ENCODE assay signal across 30 mouse cellular contexts in genomic region chr6:145573250-145574013, GRCm38 (mm10). TPM values are rescaled to one million over a fixed set of nuclear protein-coding genes. Genes with fewer than 3 reads are reported as not detected.
DNase-seq lines count a peak whose midpoint lies in the region; ATAC-seq and TF ChIP-seq lines count a peak whose summit lies in the region.
"Had no signal": no experiment of that assay in that cellular context is flagged by ENCODE, and none has a peak within 500 bp of the region (broad histone marks: within the 10 kb centered on the region; RNA-seq: fewer than 3 reads in every experiment).

No protein-coding gene starts in this region.

- no peak overlapping the region for H3K4me2 ChIP-seq in hindbrain, postnatal 0 days (ENCODE audit: low read depth, low read length)
- no peak overlapping the region for H3K4me2 ChIP-seq in kidney, embryonic 14.5 days (replicated peaks; ENCODE audit: low read depth, low read length)
- H3K4me2 ChIP-seq: embryonic facial prominence, embryonic 15.5 days; hindbrain, embryonic 13.5 days; lung, embryonic 15.5 days; neural tube, embryonic 13.5 days had no signal

- no peak overlapping the region for H3K27ac ChIP-seq in hindbrain, postnatal 0 days
- no peak overlapping the region for H3K27ac ChIP-seq in hindbrain, embryonic 10.5 days
- H3K27ac ChIP-seq in cerebellum, adult 2 months (ENCODE audit: insufficient read depth, low read length), result peak overlapping the region; percentile 62
- no peak overlapping the region for H3K27ac ChIP-seq in kidney, embryonic 14.5 days (ENCODE audit: low read depth, low read length)
- H3K27ac ChIP-seq: embryonic facial prominence, embryonic 15.5 days; heart, adult 2 months; hindbrain, embryonic 13.5 days; liver, embryonic 14.5 days; lung, embryonic 15.5 days; neural tube, embryonic 13.5 days had no signal

- H3K9me3 ChIP-seq in hindbrain, postnatal 0 days (ENCODE audit: low read length), result no peaks in the 10 kb centered on the region
- no peaks in the 10 kb centered on the region for H3K9me3 ChIP-seq in hindbrain, embryonic 10.5 days
- H3K9me3 ChIP-seq in kidney, embryonic 14.5 days (ENCODE audit: control insufficient read depth, low read length), result no peaks in the 10 kb centered on the region
- H3K9me3 ChIP-seq: embryonic facial prominence, embryonic 15.5 days; hindbrain, embryonic 13.5 days; lung, embryonic 15.5 days; megakaryocyte, embryonic 14.5 days; neural tube, embryonic 13.5 days had no signal

- H3K9ac ChIP-seq in hindbrain, postnatal 0 days (replicated peaks; ENCODE audit: low read length), result no peak overlapping the region
- H3K9ac ChIP-seq in kidney, embryonic 14.5 days (ENCODE audit: low read depth, low read length), result no peak overlapping the region
- H3K9ac ChIP-seq: embryonic facial prominence, embryonic 15.5 days; hindbrain, embryonic 13.5 days; liver, embryonic 14.5 days; lung, embryonic 15.5 days; neural tube, embryonic 13.5 days had no signal

- peaks cover 5% of the 10 kb centered on the region; the same call in 1 of the 2 replicates for H3K4me1 ChIP-seq in hindbrain, postnatal 0 days (ENCODE audit: insufficient read depth, low read length)
- H3K4me1 ChIP-seq in hindbrain, embryonic 10.5 days (replicated peaks), result peaks cover 5% of the 10 kb centered on the region
- H3K4me1 ChIP-seq in cerebellum, adult 2 months (ENCODE audit: control insufficient read depth, insufficient read depth, low read length), result peaks cover 28% of the 10 kb centered on the region
- peaks cover 10% of the 10 kb centered on the region for H3K4me1 ChIP-seq in kidney, embryonic 14.5 days (ENCODE audit: control insufficient read depth, insufficient read depth, low read length)
- H3K4me1 ChIP-seq: megakaryocyte, embryonic 14.5 days had no signal

- 80% methylated on average over 6 of the region's 6 CpGs for WGBS in hindbrain, postnatal 0 days
- WGBS in hindbrain, embryonic 10.5 days, result 86% methylated on average over 6 of the region's 6 CpGs
- WGBS in cerebellum, adult 2 months, result 21% methylated on average over 6 of the region's 6 CpGs
- 88% methylated on average over 6 of the region's 6 CpGs for WGBS in kidney, embryonic 14.5 days

- peak; percentile 48 for DNase-seq in hindbrain, postnatal 0 days (ENCODE audit: low spot score)
- no peak for DNase-seq in hindbrain, embryonic 10.5 days (ENCODE audit: low spot score)
- DNase-seq in brain, adult 2 months (ENCODE audit: low read depth, low spot score), result peak; percentile 94
- DNase-seq in cerebellum, adult 2 months, result peak; percentile 78 to 87
- peak; percentile 77 to 90 for DNase-seq in cerebellum, postnatal 25 days
- no peak for DNase-seq in layer of hippocampus, adult 9-11 months
- no peak for DNase-seq in liver
- DNase-seq: adrenal gland, postnatal 25 days; gastrocnemius, postnatal 14 days; heart, adult 2 months; kidney, adult 2 months; kidney, postnatal 14 days; midbrain, embryonic 14.5 days; thymus, adult 18-20 months; thymus, postnatal 36 days had no signal

- TF ChIP-seq CTCF in hindbrain, postnatal 0 days (IDR thresholded peaks at IDR 0.05; ENCODE audit: low read depth), result no peak
- no peak for TF ChIP-seq CTCF in cerebellum, adult 2 months (IDR thresholded peaks at IDR 0.05; ENCODE audit: borderline replicate concordance, insufficient read depth, low read depth, low read length)

- H3K4me3 ChIP-seq in hindbrain, postnatal 0 days (ENCODE audit: low read length), result no peak overlapping the region
- no peak overlapping the region for H3K4me3 ChIP-seq in hindbrain, embryonic 10.5 days
- H3K4me3 ChIP-seq in cerebellum, adult 2 months (replicated peaks; ENCODE audit: insufficient read depth, low read depth, low read length), result no peak overlapping the region
- H3K4me3 ChIP-seq in kidney, embryonic 14.5 days (ENCODE audit: low read length), result no peak overlapping the region
- H3K4me3 ChIP-seq: embryonic facial prominence, embryonic 15.5 days; heart, adult 2 months; hindbrain, embryonic 13.5 days; lung, embryonic 15.5 days; megakaryocyte, embryonic 14.5 days; myocyte; neural tube, embryonic 13.5 days had no signal

- no peaks in the 10 kb centered on the region for H3K27me3 ChIP-seq in hindbrain, postnatal 0 days (ENCODE audit: insufficient read depth, low read length)
- H3K27me3 ChIP-seq in hindbrain, embryonic 10.5 days (ENCODE audit: insufficient read depth, poor library complexity, severe bottlenecking), result no peaks in the 10 kb centered on the region
- no peaks in the 10 kb centered on the region for H3K27me3 ChIP-seq in cerebellum, adult 2 months (ENCODE audit: control insufficient read depth, insufficient read depth, low read length)
- no peaks in the 10 kb centered on the region for H3K27me3 ChIP-seq in kidney, embryonic 14.5 days (ENCODE audit: control insufficient read depth, insufficient read depth, low read length)
- H3K27me3 ChIP-seq: embryonic facial prominence, embryonic 15.5 days; lung, embryonic 15.5 days; megakaryocyte, embryonic 14.5 days; neural tube, embryonic 13.5 days had no signal

- ATAC-seq in hindbrain, postnatal 0 days, result no peak
- ATAC-seq in kidney, embryonic 14.5 days (ENCODE audit: low FRiP score, low TSS enrichment), result no peak
- ATAC-seq: forebrain, embryonic 16.5 days; inflammation-experienced regulatory T-cells, adult 6 months had no signal

- no peak for TF ChIP-seq POLR2A in cerebellum, adult 2 months (IDR thresholded peaks at IDR 0.05; ENCODE audit: borderline replicate concordance, insufficient read depth, low read length)

- no peaks in the 10 kb centered on the region for H3K36me3 ChIP-seq in hindbrain, postnatal 0 days (ENCODE audit: insufficient read depth, low read length)
- no peaks in the 10 kb centered on the region for H3K36me3 ChIP-seq in hindbrain, embryonic 10.5 days
- no peaks in the 10 kb centered on the region for H3K36me3 ChIP-seq in kidney, embryonic 14.5 days (ENCODE audit: control insufficient read depth, insufficient read depth, low read length)
- H3K36me3 ChIP-seq: embryonic facial prominence, embryonic 15.5 days; hindbrain, embryonic 13.5 days; lung, embryonic 15.5 days; neural tube, embryonic 13.5 days had no signal

RNA-seq across cellular contexts. Expression of gene Lmntd1, which starts 40.7 kb away (rescaled TPM):
- 1.2 and 1.5 TPM in 2 replicates for total RNA-seq in hindbrain, postnatal 0 days (2014; rRNA removed)
- 1.8 and 2.3 TPM in 2 replicates for polyA plus RNA-seq in hindbrain, postnatal 0 days (2015; fragmentation: Nextera tagmentation; extraction: Ambion mirVana)
- 0.06 and 0.31 TPM in 2 replicates for polyA plus RNA-seq in hindbrain, embryonic 10.5 days (2016; fragmentation: Nextera tagmentation; extraction: Ambion mirVana)
- 0.70 and 1.2 TPM in 2 replicates for polyA plus RNA-seq in cerebellum, adult 2 months (2012; rRNA removed)
- 1.5 and 2.0 TPM in 2 replicates for polyA plus RNA-seq in kidney, embryonic 14.5 days (2014; fragmentation: Nextera tagmentation; extraction: Ambion mirVana)
- total RNA-seq: common myeloid progenitor, adult 5-6 weeks had no signal
- polyA plus RNA-seq: inflammation-experienced regulatory T-cells, adult 6 months; myocyte had no signal

RNA-seq across cellular contexts. Expression of gene Tuba3b, which starts 42.1 kb away (rescaled TPM):
- total RNA-seq in hindbrain, postnatal 0 days (2014; rRNA removed), result 0.11 TPM in 1 of 2 replicates, not detected in the other
- polyA plus RNA-seq in hindbrain, postnatal 0 days (2015; fragmentation: Nextera tagmentation; extraction: Ambion mirVana), result not detected in 2 replicates
- not detected in 2 replicates for polyA plus RNA-seq in hindbrain, embryonic 10.5 days (2016; fragmentation: Nextera tagmentation; extraction: Ambion mirVana)
- not detected in 2 replicates for polyA plus RNA-seq in cerebellum, adult 2 months (2012; rRNA removed)
- not detected in 2 replicates for polyA plus RNA-seq in kidney, embryonic 14.5 days (2014; fragmentation: Nextera tagmentation; extraction: Ambion mirVana)
- total RNA-seq: adrenal gland, postnatal 25 days; common myeloid progenitor, adult 5-6 weeks; gastrocnemius, postnatal 14 days; layer of hippocampus, adult 18-20 months; left cerebral cortex, postnatal 25 days had no signal
- polyA plus RNA-seq: embryonic facial prominence, embryonic 15.5 days; forebrain, embryonic 16.5 days; hindbrain, embryonic 13.5 days; inflammation-experienced regulatory T-cells, adult 6 months; limb, embryonic 14.5 days; liver, embryonic 14.5 days; lung, embryonic 15.5 days; midbrain, embryonic 14.5 days; myocyte; neural tube, embryonic 13.5 days; stomach, embryonic 16.5 days had no signal

Comparison
In these comparisons a context has a peak if more than half of its experiments do, and no peak if none do; other contexts are left out.
1. DNase-seq: peak in hindbrain, postnatal 0 days (single experiment), brain, adult 2 months (single experiment), cerebellum, adult 2 months (2 of 2) and cerebellum, postnatal 25 days (2 of 2); none in hindbrain, embryonic 10.5 days (single experiment), layer of hippocampus, adult 9-11 months (single experiment) and liver (single experiment).